Mouse (Mus musculus): ENCODE measurements around the gene Tedc1. TPM values are rescaled to one million over a fixed set of nuclear protein-coding genes. Genes with fewer than 3 reads are reported as not detected.

Tedc1 gene
- polyA plus RNA-seq, 1 experiment from 2014 or later = 58.0 TPM

DNA sequence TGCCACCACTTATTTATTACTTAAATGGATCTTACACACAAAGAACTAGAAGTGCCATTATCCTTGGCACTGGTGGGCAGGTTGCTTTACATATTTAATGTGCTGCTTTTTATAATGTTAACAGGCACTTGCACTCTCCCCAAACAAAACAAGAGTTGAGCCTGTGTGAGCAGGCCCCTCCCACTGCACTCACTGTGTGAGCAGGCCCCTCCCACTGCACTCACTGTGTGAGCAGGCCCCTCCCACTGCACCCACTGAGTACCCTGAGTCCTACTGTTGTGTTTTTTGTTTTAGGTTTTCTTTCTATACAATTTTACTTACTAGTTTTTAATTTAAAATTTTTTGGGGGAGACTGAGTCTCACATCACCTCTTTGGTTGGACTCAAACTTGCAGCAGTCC is 45.8 kb downstream of the Tedc1 start:
- Histone ChIP-seq H3K4me3 (no peak overlapping the region), H3K9me3 (replicated peaks) (0 out of 2 replicates have a peak, but pooled peaks cover 4% of the 10 kb centered on the region), H3K4me1 (no peaks in the 10 kb centered on the region), H3K27me3 (ENCODE audit: low read depth, poor library complexity, severe bottlenecking) (no peaks in the 10 kb centered on the region), H3K27ac (replicated peaks) (no peak overlapping the region), H3K36me3 (no peaks in the 10 kb centered on the region)
- DNase-seq (ENCODE audit: low spot score) = no peak

GRCm38 (mm10) chr12:113203522-113203921 is 47.3 kb downstream of the Tedc1 start:
- Histone ChIP-seq H3K4me3 (no peak overlapping the region), H3K27ac (replicated peaks) (no peak overlapping the region), H3K4me1 (no peaks in the 10 kb centered on the region), H3K9me3 (replicated peaks) (0 out of 2 replicates have a peak, but pooled peaks cover 4% of the 10 kb centered on the region), H3K27me3 (ENCODE audit: low read depth, poor library complexity, severe bottlenecking) (no peaks in the 10 kb centered on the region), H3K36me3 (no peaks in the 10 kb centered on the region)
- no peak for DNase-seq (ENCODE audit: low spot score)
- WGBS = 86% methylated on average over 7 of the region's 7 CpGs

GRCm38 (mm10) chr12:113205251-113205942 is 49.2 kb downstream of the Tedc1 start:
- no peaks in the 10 kb centered on the region for H3K27me3 ChIP-seq (ENCODE audit: low read depth, poor library complexity, severe bottlenecking)
- DNase-seq (ENCODE audit: low spot score) = no peak
- H3K36me3 ChIP-seq = no peaks in the 10 kb centered on the region
- H3K4me3 ChIP-seq = no peak overlapping the region
- H3K4me1 ChIP-seq = no peaks in the 10 kb centered on the region
- H3K9me3 ChIP-seq (replicated peaks) = 0 out of 2 replicates have a peak, but pooled peaks cover 4% of the 10 kb centered on the region
- H3K27ac ChIP-seq (replicated peaks) = no peak overlapping the region
- 87% methylated on average over 7 of the region's 7 CpGs for WGBS

DNA sequence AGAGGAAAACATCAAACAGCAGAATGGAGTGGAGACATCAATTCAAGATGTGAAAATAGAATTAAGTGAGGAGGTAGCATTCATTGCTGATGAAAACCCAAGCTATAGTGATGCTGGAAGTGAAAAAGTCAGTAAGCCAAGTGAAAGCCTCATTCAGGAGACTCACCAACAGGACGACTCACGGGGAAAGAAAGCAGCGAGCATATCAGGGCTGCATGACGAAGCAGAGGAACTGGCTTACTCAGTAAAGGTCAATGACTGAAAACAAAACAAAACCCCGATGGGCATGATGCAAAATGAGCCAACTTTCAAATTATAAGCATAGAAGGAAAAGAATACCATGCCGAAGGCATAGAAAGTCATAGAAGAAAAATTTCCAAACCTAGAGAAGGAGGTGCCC is 51.5 kb downstream of the Tedc1 start:
- WGBS = 87% methylated on average over 6 of the region's 6 CpGs
- no peak for DNase-seq (ENCODE audit: low spot score)

GRCm38 (mm10) chr12:113210586-113211378 is 54.6 kb downstream of the Tedc1 start:
- WGBS = 89% methylated on average over 17 of the region's 17 CpGs
- Histone ChIP-seq H3K27ac (replicated peaks) (no peak overlapping the region), H3K4me3 (no peak overlapping the region), H3K27me3 (ENCODE audit: low read depth, poor library complexity, severe bottlenecking) (no peaks in the 10 kb centered on the region), H3K4me1 (no peaks in the 10 kb centered on the region), H3K36me3 (no peaks in the 10 kb centered on the region), H3K9me3 (replicated peaks) (no peaks in the 10 kb centered on the region)
- no peak for DNase-seq (ENCODE audit: low spot score)

More for the DNA sequence above, 51.5 kb downstream of the Tedc1 start:
- no peaks in the 10 kb centered on the region for H3K9me3 ChIP-seq (replicated peaks)
- H3K36me3 ChIP-seq = no peaks in the 10 kb centered on the region
- H3K4me3 ChIP-seq = no peak overlapping the region
- no peaks in the 10 kb centered on the region for H3K27me3 ChIP-seq (ENCODE audit: low read depth, poor library complexity, severe bottlenecking)
- no peak overlapping the region for H3K27ac ChIP-seq (replicated peaks)
- no peaks in the 10 kb centered on the region for H3K4me1 ChIP-seq

- 91% methylated on average over 5 of the region's 5 CpGs for WGBS
- Histone ChIP-seq H3K36me3 (no peaks in the 10 kb centered on the region), H3K27ac (replicated peaks) (no peak overlapping the region), H3K27me3 (ENCODE audit: low read depth, poor library complexity, severe bottlenecking) (no peaks in the 10 kb centered on the region), H3K9me3 (replicated peaks) (no peaks in the 10 kb centered on the region), H3K4me3 (no peak overlapping the region), H3K4me1 (no peaks in the 10 kb centered on the region)
- no peak for DNase-seq (ENCODE audit: low spot score)
Measured at GRCm38 (mm10) chr12:113211772-113212171, 55.6 kb downstream of the Tedc1 start.

DNA sequence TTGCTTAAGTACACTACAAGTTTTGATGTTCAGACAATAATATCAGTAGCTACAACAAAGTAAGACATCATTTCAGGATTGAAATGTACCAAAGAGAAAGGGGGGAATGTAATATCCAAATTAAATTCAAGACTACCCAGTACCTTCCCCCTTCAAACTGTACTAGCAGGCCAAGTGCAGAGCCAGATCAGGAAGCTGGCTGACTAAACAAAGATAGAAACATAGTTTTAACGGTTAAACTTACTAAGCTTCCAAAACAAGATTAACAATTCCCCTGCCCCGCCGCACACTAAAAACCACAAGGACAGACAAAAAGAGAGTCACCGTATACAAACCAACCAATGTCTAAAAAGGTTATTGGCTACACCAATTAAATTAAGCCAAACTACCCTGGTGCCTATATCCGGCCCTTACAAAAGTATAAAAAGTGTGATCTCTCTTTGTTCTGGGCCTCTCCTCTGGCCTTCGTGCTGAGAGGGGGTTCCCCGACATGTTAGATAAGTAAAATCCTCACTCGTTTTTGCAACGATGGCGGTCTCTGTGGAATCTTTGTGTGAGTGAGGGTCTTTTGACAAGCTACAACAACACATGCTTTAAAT is 56.2 kb downstream of the Tedc1 start:
- WGBS = 92% methylated on average over 10 of the region's 10 CpGs
- no peaks in the 10 kb centered on the region for H3K9me3 ChIP-seq (replicated peaks)
- H3K36me3 ChIP-seq = no peaks in the 10 kb centered on the region
- H3K4me3 ChIP-seq = no peak overlapping the region
- no peak for DNase-seq (ENCODE audit: low spot score)
- no peak overlapping the region for H3K27ac ChIP-seq (replicated peaks)
- no peaks in the 10 kb centered on the region for H3K4me1 ChIP-seq
- H3K27me3 ChIP-seq (ENCODE audit: low read depth, poor library complexity, severe bottlenecking) = no peaks in the 10 kb centered on the region

DNA sequence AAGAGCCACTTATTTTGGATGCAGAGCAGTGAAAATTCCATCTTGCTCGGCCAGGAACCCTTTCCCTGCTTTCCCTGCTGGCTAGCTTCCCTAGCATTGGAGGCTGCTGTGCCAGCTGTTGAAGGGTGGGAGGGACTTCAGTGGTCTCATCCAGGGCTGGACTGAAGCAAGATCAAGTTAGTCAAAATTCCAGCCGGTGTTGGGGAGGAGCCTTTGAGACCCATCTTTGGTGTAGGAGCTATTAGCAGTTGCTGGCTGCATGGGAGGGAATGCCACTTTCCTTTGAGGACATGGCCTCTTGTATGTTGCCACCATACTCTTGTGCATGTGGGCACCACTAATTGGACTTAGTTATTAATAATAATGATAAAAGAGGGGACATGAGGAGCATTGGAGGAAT is 57.0 kb downstream of the Tedc1 start:
- Histone ChIP-seq H3K27me3 (ENCODE audit: low read depth, poor library complexity, severe bottlenecking) (no peaks in the 10 kb centered on the region), H3K4me1 (no peaks in the 10 kb centered on the region), H3K36me3 (no peaks in the 10 kb centered on the region), H3K9me3 (replicated peaks) (no peaks in the 10 kb centered on the region), H3K27ac (replicated peaks) (no peak overlapping the region), H3K4me3 (no peak overlapping the region)
- no peak for DNase-seq (ENCODE audit: low spot score)
- WGBS = 82% methylated on average over 2 of the region's 2 CpGs

DNA sequence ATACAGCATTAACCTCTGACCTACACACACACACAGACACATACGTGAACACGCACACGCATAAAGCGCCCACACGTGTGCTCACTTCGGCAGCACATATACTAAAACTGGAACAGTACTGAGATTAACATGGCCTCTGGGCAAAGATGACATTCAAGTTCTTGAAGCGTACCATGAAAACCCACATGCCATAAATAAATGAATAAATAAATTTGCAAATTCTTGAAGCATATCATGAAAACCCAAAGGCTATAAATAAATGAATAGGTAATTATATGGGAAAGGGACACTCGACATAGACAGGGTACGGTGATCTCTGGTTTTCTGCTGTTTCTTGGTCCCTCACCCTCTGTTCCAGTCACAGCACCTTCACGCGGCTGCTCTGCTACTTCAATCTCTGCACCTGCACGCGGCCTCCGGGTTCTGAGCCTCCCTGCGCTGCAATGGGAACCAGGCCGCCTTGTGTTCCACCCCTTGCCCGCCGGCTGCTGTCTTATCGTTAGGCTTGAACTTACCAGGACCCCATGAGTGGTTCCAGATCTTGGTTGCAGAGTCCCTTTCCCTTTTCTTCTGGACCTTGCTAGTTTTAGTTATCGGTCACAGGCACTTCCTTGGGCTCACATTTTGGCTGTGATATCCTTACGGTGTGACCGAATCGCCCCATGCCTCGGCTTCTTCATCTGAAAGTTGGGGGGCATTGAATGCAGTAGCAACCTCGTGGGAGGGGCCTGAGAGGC is 58.0 kb downstream of the Tedc1 start:
- WGBS = 88% methylated on average over 25 of the region's 25 CpGs
- Histone ChIP-seq H3K27ac (replicated peaks) (no peak overlapping the region), H3K27me3 (ENCODE audit: low read depth, poor library complexity, severe bottlenecking) (no peaks in the 10 kb centered on the region), H3K36me3 (no peaks in the 10 kb centered on the region), H3K4me3 (no peak overlapping the region), H3K4me1 (no peaks in the 10 kb centered on the region), H3K9me3 (replicated peaks) (no peaks in the 10 kb centered on the region)
- DNase-seq (ENCODE audit: low spot score) = no peak

DNA sequence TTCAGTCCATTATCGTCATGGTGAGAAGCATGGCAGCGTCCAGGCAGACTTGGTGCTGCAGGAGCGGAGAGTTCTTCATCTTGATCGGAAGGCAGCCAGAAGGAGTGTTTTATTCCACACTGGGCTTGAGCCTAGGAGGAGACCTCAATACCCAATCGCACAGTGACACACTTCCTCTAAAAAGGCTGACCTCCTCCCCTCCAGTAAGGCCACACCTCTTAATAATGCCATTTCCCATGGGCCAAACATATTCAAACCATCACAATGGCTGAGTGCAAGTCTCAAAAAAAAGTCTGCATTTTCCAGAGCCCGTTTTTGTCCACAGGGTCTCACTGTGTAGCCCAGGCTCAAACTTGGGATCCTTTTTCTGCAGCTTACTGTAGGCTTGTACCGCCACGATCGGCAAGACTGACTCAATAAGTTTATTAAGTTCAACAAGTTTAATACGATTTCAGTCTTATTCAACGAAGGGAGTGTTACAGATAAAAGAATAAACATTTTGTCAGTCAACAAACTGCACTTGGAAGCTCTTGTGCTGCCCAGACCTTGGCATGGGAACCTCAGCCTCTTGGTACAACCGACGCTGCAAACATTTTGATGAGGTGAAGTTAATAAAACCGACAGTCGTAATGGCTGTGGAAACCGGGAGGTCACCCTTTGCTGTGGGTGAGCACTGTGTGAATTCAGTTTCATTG is 58.9 kb downstream of the Tedc1 start:
- Histone ChIP-seq H3K36me3 (no peaks in the 10 kb centered on the region), H3K27ac (replicated peaks) (no peak overlapping the region), H3K4me1 (no peaks in the 10 kb centered on the region), H3K9me3 (replicated peaks) (no peaks in the 10 kb centered on the region), H3K27me3 (ENCODE audit: low read depth, poor library complexity, severe bottlenecking) (no peaks in the 10 kb centered on the region), H3K4me3 (no peak overlapping the region)
- WGBS = 87% methylated on average over 16 of the region's 16 CpGs
- DNase-seq (ENCODE audit: low spot score) = no peak
